Mouse (Mus musculus) embryonic facial prominence, embryonic 13.5 days (tissue): ENCODE data around the gene Rnase11. TPM values are rescaled to one million over a fixed set of nuclear protein-coding genes. Genes with fewer than 3 reads are reported as not detected.
"Not testable (repeated sequence)": the region's sequence is repeated elsewhere in the genome, so short reads cannot be mapped to it uniquely, and the experiment has no call there.

Source experiments
- ATAC-seq: fragments of 200-750 bp; cut with Nextera tagmentation; 2 replicates; pipeline ENCODE4 v1.8.0; 2017; ENCODE audit warnings: low read depth; ENCODE audit not compliant: insufficient number of reproducible peaks, insufficient read depth, low FRiP score, low TSS enrichment
- H3K27ac ChIP-seq: fragments of 300-500 bp; sonication (generic); 2 replicates; pipeline ENCODE4 v1.5.1; 2015; ENCODE audit warnings: moderate library complexity, mild to moderate bottlenecking, inconsistent platforms
- H3K27me3 ChIP-seq: fragments of 300-500 bp; sonication (generic); 2 replicates; pipeline ENCODE4 v1.6.1; 2015; ENCODE audit warnings: mild to moderate bottlenecking, inconsistent platforms
- H3K36me3 ChIP-seq: fragments of 300-500 bp; sonication (generic); 2 replicates; pipeline ENCODE4 v1.6.1; 2015; ENCODE audit warnings: mild to moderate bottlenecking, inconsistent platforms
- H3K4me1 ChIP-seq: fragments of 300-500 bp; sonication (generic); 2 replicates; pipeline ENCODE4 v1.6.1; 2015; ENCODE audit warnings: inconsistent platforms
- H3K4me2 ChIP-seq: fragments of 300-500 bp; sonication (generic); 2 replicates; pipeline ENCODE4 v1.6.1; 2015; ENCODE audit warnings: moderate library complexity, mild to moderate bottlenecking, inconsistent platforms
- H3K4me3 ChIP-seq: fragments of 300-500 bp; sonication (generic); 2 replicates; pipeline ENCODE4 v1.5.1; 2015; ENCODE audit warnings: mild to moderate bottlenecking, inconsistent platforms
- H3K9ac ChIP-seq: fragments of 300-500 bp; sonication (generic); 2 replicates; pipeline ENCODE4 v1.6.1; 2015; ENCODE audit warnings: mild to moderate bottlenecking, inconsistent platforms
- H3K9me3 ChIP-seq: fragments of 300-500 bp; sonication (generic); 2 replicates; pipeline ENCODE4 v1.6.1; 2016; ENCODE audit warnings: inconsistent platforms
- WGBS: fragments of 180-500 bp; shearing (Covaris S2); methylation state at CpG from one replicate; pipeline ENCODE4 v1.1.7; 2015; ENCODE audit warnings: mixed read lengths; 5-methylcytosine and 5-hydroxymethylcytosine counted together
- polyA plus RNA-seq: library from polyadenylated mRNA; unstranded; fragments of >200 nt; fragmentation: Nextera tagmentation; extraction: Ambion mirVana; gene quantifications from 2 replicates; pipeline ENCODE4 v1.2.1, GENCODE M21; 2015

Gene Rnase11
- polyA plus RNA-seq, 1 experiment from 2014 or later = not detected

DNA sequence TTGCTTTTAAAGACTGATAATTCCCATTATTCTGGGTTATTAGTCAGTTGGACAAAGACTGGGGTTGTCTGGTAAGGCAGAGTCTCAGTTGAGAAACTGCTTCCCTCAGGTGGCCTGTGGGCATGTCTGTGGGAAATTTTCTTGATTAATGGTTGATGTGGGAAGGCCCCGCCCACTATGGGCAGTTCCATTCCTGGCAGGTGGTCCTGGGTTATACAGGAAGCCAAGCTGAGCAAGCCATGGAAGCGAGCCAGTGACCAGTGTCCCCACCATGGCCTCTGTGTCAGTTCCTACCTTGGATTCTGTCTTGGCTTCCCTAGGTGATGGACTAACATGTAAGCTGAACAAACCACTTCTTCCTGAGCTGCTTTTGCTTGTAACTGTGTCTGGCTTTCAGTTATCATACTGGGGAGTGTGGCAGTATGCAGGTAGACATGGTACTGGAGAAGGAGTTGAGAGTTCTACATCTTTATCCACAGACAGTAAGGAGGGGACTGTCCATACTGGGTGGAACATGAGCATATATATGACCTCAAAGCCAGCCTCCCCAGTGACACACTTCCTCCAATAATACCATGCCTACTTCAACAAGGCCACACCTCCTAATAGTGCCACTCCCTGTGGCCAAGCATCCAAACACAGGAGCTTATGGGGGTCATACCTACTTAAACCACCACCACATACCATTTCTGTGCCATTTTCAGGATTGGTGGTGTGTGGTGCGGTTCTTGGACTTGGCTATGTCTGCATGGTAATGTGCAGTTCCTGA is 22.4 kb downstream of the Rnase11 start:
- no peak overlapping the region for H3K4me2 ChIP-seq
- no peaks in the 10 kb centered on the region for H3K4me1 ChIP-seq
- no peak for ATAC-seq
- no peak overlapping the region for H3K4me3 ChIP-seq
- no peak overlapping the region for H3K9ac ChIP-seq
- 49% methylated on average over 3 of the region's 3 CpGs for WGBS
- H3K9me3 ChIP-seq = no peaks in the 10 kb centered on the region
- H3K36me3 ChIP-seq = no peaks in the 10 kb centered on the region
- H3K27me3 ChIP-seq = no peaks in the 10 kb centered on the region
- H3K27ac ChIP-seq = no peak overlapping the region

DNA sequence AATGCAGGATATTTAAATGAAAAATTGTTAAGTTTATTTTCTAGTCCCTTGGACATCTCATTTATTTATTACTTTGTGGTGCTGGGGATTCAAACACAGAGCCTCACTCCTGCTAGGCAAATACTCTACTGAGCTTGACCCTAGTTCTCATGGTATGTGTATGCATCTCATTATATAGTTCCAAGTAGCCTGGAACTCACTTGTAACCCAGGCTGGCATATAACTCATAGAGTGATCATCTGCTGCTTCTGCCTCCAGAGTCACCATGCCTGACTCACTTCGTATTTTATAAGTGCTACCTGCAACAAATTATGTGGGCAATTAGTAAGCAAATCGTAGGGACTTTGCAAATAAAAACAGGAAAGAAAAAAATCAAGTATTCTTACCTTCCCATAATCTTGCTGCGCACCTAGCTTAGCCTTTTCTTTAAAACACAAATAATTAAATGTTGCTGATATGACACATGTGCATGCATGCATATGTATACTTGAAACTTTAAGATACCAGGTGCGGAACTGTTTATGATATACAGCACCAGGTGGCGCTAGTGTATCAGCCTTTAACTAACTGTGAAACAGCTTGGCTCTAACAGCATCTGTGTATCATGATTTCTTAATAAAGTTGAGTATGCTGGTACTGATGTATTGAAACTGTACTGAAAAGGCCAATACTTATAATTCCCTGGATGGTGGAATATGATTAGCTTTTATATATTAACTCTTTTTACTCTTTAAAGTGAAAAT is 23.4 kb downstream of the Rnase11 start:
- no peak overlapping the region for H3K4me2 ChIP-seq
- no peak for ATAC-seq
- no peaks in the 10 kb centered on the region for H3K36me3 ChIP-seq
- no peaks in the 10 kb centered on the region for H3K27me3 ChIP-seq
- H3K9me3 ChIP-seq = no peaks in the 10 kb centered on the region
- no peak overlapping the region for H3K9ac ChIP-seq
- no peak overlapping the region for H3K4me3 ChIP-seq
- WGBS = 35% methylated on average over 5 of the region's 5 CpGs
- H3K27ac ChIP-seq = no peak overlapping the region
- H3K4me1 ChIP-seq = no peaks in the 10 kb centered on the region

DNA sequence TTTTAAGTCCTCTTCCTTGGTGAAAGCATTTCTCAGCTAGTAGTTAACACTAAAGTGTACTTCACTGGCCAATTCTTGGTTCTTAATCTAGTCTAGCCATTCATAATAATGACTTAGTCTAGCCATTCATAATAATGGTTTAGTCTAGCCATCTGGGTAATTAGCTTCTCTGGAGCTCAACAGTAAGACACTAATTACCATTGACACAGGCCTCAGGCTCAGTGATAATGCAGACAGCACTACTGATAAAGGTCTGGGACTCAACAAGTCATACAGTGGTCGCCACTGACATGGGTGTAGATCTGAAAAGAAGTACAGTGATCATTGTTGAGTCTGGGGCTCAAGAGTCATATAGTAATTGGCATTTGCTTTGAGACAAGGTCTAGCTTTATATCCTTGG is 25.1 kb downstream of the Rnase11 start:
- no peaks in the 10 kb centered on the region for H3K27me3 ChIP-seq
- H3K9ac ChIP-seq = no peak overlapping the region
- H3K36me3 ChIP-seq = no peaks in the 10 kb centered on the region
- no peak overlapping the region for H3K27ac ChIP-seq
- H3K4me1 ChIP-seq = no peaks in the 10 kb centered on the region
- no peaks in the 10 kb centered on the region; the same call in 1 of the 2 replicates for H3K9me3 ChIP-seq
- ATAC-seq = no peak
- H3K4me2 ChIP-seq = no peak overlapping the region
- no peak overlapping the region for H3K4me3 ChIP-seq
- 84% methylated on average over 1 of the region's 1 CpGs for WGBS

DNA sequence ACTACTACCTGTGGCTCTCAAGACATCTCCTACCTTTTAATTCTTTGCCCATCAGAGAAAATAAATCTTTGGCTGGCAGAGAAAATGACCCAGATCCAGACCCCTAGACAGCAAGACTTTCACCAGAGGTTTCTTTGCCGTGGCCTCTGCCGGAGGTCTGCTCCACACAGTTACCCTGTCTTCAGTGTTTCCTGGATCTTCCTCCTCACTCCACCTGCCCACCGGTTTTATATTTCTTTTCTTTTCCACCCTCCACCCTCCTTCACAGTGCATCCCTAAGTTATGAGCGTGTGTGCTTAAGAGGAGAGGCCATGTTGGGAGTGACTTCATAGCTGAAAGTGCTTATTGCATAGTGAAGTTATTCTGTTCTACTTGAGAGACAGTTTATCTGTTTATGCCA is 26.5 kb downstream of the Rnase11 start:
- 85% methylated on average over 4 of the region's 4 CpGs for WGBS
- Histone ChIP-seq H3K4me1 (no peaks in the 10 kb centered on the region), H3K4me3 (no peak overlapping the region), H3K27me3 (no peaks in the 10 kb centered on the region), H3K9me3 (no peaks in the 10 kb centered on the region; the same call in 1 of the 2 replicates), H3K4me2 (no peak overlapping the region), H3K27ac (no peak overlapping the region), H3K9ac (no peak overlapping the region), H3K36me3 (no peaks in the 10 kb centered on the region)
- no peak for ATAC-seq

DNA sequence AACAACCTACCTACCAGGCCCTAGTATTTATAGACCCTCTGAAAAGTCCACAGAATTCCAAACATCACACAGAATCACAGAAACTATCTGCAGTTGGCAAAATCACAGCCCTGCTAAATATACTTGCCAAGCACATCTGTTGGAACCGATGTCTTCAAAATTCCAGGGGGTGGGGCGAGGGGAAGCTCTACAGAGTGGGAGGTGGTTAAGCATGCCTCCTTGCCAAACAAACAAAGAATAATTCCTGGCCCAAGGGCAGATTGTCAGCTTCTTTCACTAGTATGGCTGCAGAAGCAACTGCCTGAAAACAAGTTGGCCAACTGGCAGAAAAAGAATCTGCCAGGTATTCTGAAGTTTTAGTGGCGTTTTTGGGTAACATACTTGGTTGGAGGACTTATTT is 32.7 kb downstream of the Rnase11 start:
- no peak overlapping the region for H3K27ac ChIP-seq
- 44% methylated on average over 3 of the region's 3 CpGs for WGBS
- no peak overlapping the region for H3K4me2 ChIP-seq
- no peak overlapping the region for H3K9ac ChIP-seq
- 0 out of 2 replicates have a peak, but pooled peaks cover 4% of the 10 kb centered on the region for H3K4me1 ChIP-seq
- no peak overlapping the region for H3K4me3 ChIP-seq
- no peaks in the 10 kb centered on the region for H3K27me3 ChIP-seq
- no peaks in the 10 kb centered on the region for H3K36me3 ChIP-seq
- no peak for ATAC-seq
- H3K9me3 ChIP-seq = no peaks in the 10 kb centered on the region; the same call in 1 of the 2 replicates

DNA sequence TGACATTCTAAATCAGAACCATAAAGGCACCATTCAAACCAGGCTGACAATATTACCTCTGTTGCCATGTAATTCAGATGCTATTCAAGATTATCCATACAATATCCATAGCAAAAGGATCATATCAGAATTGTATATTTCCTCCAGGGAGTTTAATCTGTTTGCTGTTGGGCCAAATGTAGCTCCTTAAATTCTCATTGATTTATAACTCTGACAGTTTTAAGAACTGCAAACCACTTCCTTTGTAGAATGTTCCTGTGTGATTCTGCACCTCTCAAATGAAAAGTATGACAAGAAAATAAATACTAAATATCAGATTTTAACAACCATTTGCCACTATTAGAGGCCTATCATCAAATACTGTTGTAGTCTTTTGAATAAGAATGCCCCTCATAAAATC is 34.2 kb downstream of the Rnase11 start:
- no peak overlapping the region for H3K27ac ChIP-seq
- H3K27me3 ChIP-seq = no peaks in the 10 kb centered on the region
- no peak for ATAC-seq
- no peaks in the 10 kb centered on the region; the same call in 1 of the 2 replicates for H3K9me3 ChIP-seq
- H3K36me3 ChIP-seq = no peaks in the 10 kb centered on the region
- H3K4me1 ChIP-seq = 0 out of 2 replicates have a peak, but pooled peaks cover 4% of the 10 kb centered on the region
- no peak overlapping the region for H3K9ac ChIP-seq
- H3K4me2 ChIP-seq = no peak overlapping the region
- no peak overlapping the region for H3K4me3 ChIP-seq

DNA sequence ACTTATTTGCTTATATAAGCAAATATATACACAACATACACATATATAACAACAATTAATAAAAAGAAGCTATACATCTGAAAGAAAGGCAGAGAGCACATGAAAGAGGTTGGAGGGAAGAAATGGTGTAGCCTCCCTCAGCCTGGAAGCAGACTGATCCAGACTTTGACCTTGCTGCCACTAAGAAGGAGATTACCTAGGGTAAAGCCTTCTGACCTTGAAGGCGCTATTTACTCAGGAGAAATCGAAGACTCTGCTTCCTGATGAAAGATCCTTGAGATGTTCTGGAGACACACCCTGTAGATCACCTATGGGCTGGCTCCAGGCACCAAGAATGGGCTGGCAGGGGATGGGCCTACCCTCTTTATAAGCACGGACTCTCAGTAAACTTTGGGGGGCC is 35.2 kb downstream of the Rnase11 start:
- not testable (repeated sequence) for H3K4me2 ChIP-seq, H3K27ac ChIP-seq, ATAC-seq, H3K9me3 ChIP-seq, H3K4me3 ChIP-seq, H3K4me1 ChIP-seq, H3K36me3 ChIP-seq, H3K27me3 ChIP-seq, H3K9ac ChIP-seq
- 92% methylated on average over 3 of the region's 3 CpGs for WGBS

DNA sequence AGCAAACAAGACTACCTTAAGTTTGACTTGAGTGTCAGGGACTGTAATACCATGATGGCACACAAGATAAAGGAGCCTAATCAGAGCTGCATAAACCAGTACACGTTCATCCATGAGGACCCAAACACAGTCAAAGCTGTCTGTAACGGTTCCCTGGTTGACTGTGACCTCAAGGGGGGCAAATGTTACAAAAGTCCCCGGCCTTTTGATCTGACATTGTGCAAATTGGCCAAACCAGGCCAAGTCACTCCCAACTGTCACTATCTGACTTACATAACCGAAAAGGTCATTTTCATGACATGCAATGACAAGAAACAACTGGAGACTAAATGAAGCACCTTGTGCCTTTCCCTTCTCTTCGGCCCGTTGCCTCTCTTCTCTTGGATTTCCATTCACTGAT is 40.4 kb downstream of the Rnase11 start:
- H3K27ac ChIP-seq = peak overlapping the region; percentile 84; the same call in 1 of the 2 replicates
- H3K4me1 ChIP-seq = peaks cover 17% of the 10 kb centered on the region; the same call in 1 of the 2 replicates
- no peaks in the 10 kb centered on the region for H3K36me3 ChIP-seq
- ATAC-seq = no peak
- no peak overlapping the region for H3K9ac ChIP-seq
- no peaks in the 10 kb centered on the region for H3K9me3 ChIP-seq
- no peaks in the 10 kb centered on the region for H3K27me3 ChIP-seq
- WGBS = 87% methylated on average over 6 of the region's 6 CpGs
- H3K4me3 ChIP-seq = no peak overlapping the region
- H3K4me2 ChIP-seq = no peak overlapping the region

DNA sequence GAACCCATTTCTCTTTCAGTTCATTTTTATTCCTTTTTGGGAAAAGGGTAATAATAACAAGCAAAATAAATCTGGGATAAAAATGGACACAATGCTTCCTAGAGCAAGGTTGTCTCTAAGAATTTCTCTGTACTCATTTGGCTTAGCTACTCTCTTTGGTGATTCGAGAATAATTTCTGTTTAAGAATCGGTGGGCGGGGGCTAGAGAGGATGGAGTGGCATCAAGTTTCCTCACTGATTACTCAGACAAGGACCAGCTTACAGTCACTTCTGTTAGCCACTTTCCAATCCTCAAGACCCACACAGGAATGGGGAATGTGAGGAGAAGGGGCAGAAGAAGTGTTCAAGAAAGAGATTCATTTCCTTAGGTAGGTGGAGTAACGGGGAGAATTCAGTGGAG is 41.2 kb downstream of the Rnase11 start:
- Histone ChIP-seq H3K27me3 (no peaks in the 10 kb centered on the region), H3K4me2 (no peak overlapping the region), H3K27ac (peak overlapping the region; percentile 84), H3K4me3 (no peak overlapping the region), H3K9me3 (no peaks in the 10 kb centered on the region), H3K9ac (no peak overlapping the region), H3K36me3 (no peaks in the 10 kb centered on the region), H3K4me1 (peaks cover 17% of the 10 kb centered on the region; the same call in 1 of the 2 replicates)
- 63% methylated on average over 4 of the region's 4 CpGs for WGBS
- ATAC-seq = no peak

DNA sequence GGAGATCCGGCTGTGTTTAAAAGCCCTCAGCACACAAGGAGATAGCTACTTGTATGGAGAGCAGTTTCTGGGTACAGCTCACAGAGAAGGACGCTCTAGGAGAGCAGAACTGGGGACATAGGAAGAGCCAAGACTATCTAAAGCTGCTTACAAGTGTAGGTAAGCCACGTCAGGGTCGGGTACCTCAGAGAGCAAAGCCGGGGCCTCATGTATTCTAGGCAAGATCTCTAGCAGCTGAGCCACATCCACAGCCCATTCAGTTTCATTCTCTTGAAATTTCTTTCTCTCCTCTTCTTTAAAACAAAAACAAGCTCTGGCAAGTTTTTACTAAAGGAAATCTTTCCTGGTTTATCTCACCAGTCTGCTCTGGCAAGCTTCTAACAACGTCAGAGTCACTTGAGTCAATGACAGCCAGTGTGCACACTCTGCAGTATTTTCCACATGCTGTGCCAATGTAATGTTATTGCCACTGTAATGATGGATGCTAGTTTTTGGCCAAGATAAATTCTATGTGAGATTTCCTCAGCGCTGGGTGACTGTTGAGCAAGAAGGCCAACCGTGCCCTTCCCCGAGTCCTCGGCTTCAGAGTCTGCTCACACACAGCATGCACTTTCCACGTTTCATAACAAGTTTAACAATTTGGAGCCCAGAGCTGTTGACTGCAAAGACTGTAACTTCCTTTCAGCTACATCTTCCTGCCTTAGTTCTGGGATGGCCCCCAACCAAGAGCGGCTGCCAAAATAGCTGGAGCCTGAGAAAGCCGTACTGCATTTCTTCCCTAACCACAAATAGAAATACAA is 41.8 kb downstream of the Rnase11 start:
- Histone ChIP-seq H3K36me3 (no peaks in the 10 kb centered on the region), H3K4me1 (peaks cover 17% of the 10 kb centered on the region; the same call in 1 of the 2 replicates), H3K9ac (no peak overlapping the region), H3K27ac (peak overlapping the region; percentile 84), H3K4me2 (no peak overlapping the region), H3K27me3 (no peaks in the 10 kb centered on the region), H3K9me3 (no peaks in the 10 kb centered on the region), H3K4me3 (no peak overlapping the region)
- 63% methylated on average over 13 of the region's 13 CpGs for WGBS
- ATAC-seq = no peak

DNA sequence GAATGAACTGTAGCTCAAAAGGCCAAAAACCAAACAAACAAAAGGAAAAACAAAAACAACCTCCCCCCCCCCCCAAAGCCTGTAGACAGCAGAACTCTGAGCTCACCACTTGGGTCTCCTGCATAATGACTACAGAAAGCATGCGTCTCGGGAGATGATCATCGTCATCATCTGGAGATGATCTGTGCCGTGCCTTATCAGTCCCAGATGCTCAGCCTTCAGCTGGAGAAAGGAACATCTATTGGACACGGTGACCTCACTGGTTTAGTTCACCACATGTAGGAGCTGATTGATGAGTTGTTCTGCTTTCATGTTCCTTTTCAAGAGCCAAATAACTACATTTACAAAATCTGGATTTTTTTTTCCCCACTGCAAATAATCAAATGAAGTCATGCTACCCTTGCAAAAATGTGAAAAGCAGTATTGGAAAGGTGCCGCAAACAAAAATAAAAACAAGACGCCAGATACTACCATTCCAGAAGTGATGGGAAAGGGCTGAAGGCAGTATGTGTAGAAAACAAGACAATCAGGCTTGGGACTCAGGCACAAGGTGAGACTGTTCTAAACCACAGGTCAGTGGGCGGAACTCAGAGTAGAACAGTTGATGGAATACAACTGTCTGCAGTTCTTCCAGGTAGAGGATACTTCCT is 42.7 kb downstream of the Rnase11 start, which contains the start of gene Rnase10:
Gene Rnase10, plus strand, starts transcription at position 600 of the 650 bp plus-strand sequence.
- ATAC-seq = no peak
- Histone ChIP-seq H3K9ac (no peak within 1 kb of the TSS), H3K27me3 (no peaks in the 10 kb centered on the region), H3K36me3 (no peaks in the 10 kb centered on the region), H3K9me3 (no peaks in the 10 kb centered on the region), H3K27ac (peak within 1 kb of the TSS; percentile 84), H3K4me1 (peaks cover 17% of the 10 kb centered on the region; the same call in 1 of the 2 replicates), H3K4me3 (no peak within 1 kb of the TSS), H3K4me2 (no peak within 1 kb of the TSS)
- whole genome bisulfite sequencing = 45% methylated on average over 8 of the region's 8 CpGs
